Mouse (Mus musculus): Measurements from ENCODE around the gene Bbs12.

- no peak for TF ChIP-seq POLR2A (IDR thresholded peaks at IDR 0.05; ENCODE audit: insufficient read length, low read depth)
- TF ChIP-seq USF1 (IDR thresholded peaks at IDR 0.05; ENCODE audit: low read depth): no peak
- no peak for TF ChIP-seq CEBPB (IDR thresholded peaks at IDR 0.05; ENCODE audit: insufficient read depth, poor library complexity, severe bottlenecking)
- no peak for TF ChIP-seq REST (IDR thresholded peaks at IDR 0.05; ENCODE audit: insufficient read depth, insufficient read length)
- TF ChIP-seq POLR2AphosphoS2 (IDR thresholded peaks at IDR 0.05; ENCODE audit: insufficient read length, low read depth): no peak
- TF ChIP-seq MYOG (IDR thresholded peaks at IDR 0.05; ENCODE audit: control insufficient read depth in 1 of 3, insufficient read depth in 1 of 3, insufficient read length in 2 of 3, low read depth in 2 of 3): no peak
- no peak for TF ChIP-seq MAX (IDR thresholded peaks at IDR 0.05; ENCODE audit: low read depth)
- no peak for TF ChIP-seq MYOD1 (IDR thresholded peaks at IDR 0.05; ENCODE audit: control insufficient read depth in 1 of 3, insufficient read length in 2 of 3, low read depth in 2 of 3)
- no peak for TF ChIP-seq TCF12 (IDR thresholded peaks at IDR 0.05; ENCODE audit: insufficient read depth, poor library complexity, severe bottlenecking)
- TF ChIP-seq TCF3 (IDR thresholded peaks at IDR 0.05; ENCODE audit: insufficient read length, low read depth): no peak
- TF ChIP-seq E2F4 (IDR thresholded peaks at IDR 0.05; ENCODE audit: insufficient read depth): no peak
- no peak for TF ChIP-seq SRF (IDR thresholded peaks at IDR 0.05; ENCODE audit: control insufficient read depth, insufficient read length, low read depth)
Observed at GRCm38 (mm10) chr3:37269926-37270325, 42.4 kb upstream of the Bbs12 start.

All from myocyte (in vitro differentiated cells).